ENCODE assay signal across 13 mouse cellular contexts in genomic region chr9:86015841-86016240, GRCm38 (mm10).
"Had no signal": no experiment of that assay in that cellular context is flagged by ENCODE, and none has a peak within 500 bp of the region (broad histone marks: within the 10 kb centered on the region; RNA-seq: fewer than 3 reads in every experiment).

No protein-coding gene starts in this region.

- H3K4me1 ChIP-seq: megakaryocyte, embryonic 14.5 days; neural tube, embryonic 12.5 days; stomach, embryonic 15.5 days had no signal

- H3K27me3 ChIP-seq: megakaryocyte, embryonic 14.5 days; midbrain, embryonic 12.5 days; midbrain, embryonic 15.5 days; neural tube, embryonic 12.5 days; stomach, embryonic 15.5 days had no signal

- DNase-seq: lung, adult 18-20 months; lung, embryonic 14.5 days; lung, postnatal 10 days; lung, postnatal 4 days; right cerebral cortex, postnatal 14 days; thymus, postnatal 14 days; thymus, postnatal 36 days had no signal

- H3K9ac ChIP-seq: lung, embryonic 14.5 days; midbrain, embryonic 12.5 days; midbrain, embryonic 15.5 days; neural tube, embryonic 12.5 days; stomach, embryonic 15.5 days had no signal

- H3K4me2 ChIP-seq: lung, embryonic 14.5 days; midbrain, embryonic 12.5 days; midbrain, embryonic 15.5 days; neural tube, embryonic 12.5 days; stomach, embryonic 15.5 days had no signal

- H3K27ac ChIP-seq: midbrain, embryonic 12.5 days; midbrain, embryonic 15.5 days; neural tube, embryonic 12.5 days; stomach, embryonic 15.5 days; stomach, postnatal 0 days had no signal

- H3K4me3 ChIP-seq: megakaryocyte, embryonic 14.5 days; midbrain, embryonic 12.5 days; midbrain, embryonic 15.5 days; neural tube, embryonic 12.5 days; stomach, embryonic 15.5 days had no signal

- H3K9me3 ChIP-seq: midbrain, embryonic 12.5 days; midbrain, embryonic 15.5 days; neural tube, embryonic 12.5 days; stomach, embryonic 15.5 days had no signal

- ATAC-seq: midbrain, embryonic 15.5 days had no signal

- H3K36me3 ChIP-seq: midbrain, embryonic 12.5 days; midbrain, embryonic 15.5 days; neural tube, embryonic 12.5 days; stomach, embryonic 15.5 days had no signal
